Mouse (Mus musculus) layer of hippocampus, adult 9-11 months (tissue): ENCODE results near the gene Apol8.
"Not testable (repeated sequence)": the region's sequence is repeated elsewhere in the genome, so short reads cannot be mapped to it uniquely, and the experiment has no call there.

Experiments used
- DNase-seq: peaks from one replicate; pipeline ENCODE4 v3.0.0; 2022

The Apol8 gene

GRCm38 (mm10) chr15:77748414-77748813 is 8.4 kb downstream of the Apol8 start:
- DNase-seq, result no peak

- no peak for DNase-seq
Measured at GRCm38 (mm10) chr15:77746326-77746725, 10.5 kb downstream of the Apol8 start.

DNA sequence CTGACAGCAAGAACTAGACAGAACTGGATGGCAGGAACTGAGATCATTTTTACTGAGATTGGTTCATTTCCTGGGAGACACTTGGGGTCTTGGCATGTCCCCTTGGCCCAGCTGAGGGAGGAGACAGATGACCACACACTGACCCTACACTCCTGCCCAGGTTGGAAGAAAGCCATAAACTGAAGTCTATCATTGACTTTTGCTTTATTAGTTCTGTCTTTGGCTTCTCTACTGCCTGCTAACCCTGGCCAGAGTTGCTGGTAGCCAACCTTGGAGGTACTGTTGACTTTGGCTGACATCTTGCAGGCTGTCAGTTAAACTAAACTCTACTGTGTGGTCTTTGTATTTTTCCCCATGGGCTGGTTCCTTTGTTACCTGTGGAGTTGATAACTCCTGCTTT is 11.7 kb downstream of the Apol8 start:
- no peak for DNase-seq

DNA sequence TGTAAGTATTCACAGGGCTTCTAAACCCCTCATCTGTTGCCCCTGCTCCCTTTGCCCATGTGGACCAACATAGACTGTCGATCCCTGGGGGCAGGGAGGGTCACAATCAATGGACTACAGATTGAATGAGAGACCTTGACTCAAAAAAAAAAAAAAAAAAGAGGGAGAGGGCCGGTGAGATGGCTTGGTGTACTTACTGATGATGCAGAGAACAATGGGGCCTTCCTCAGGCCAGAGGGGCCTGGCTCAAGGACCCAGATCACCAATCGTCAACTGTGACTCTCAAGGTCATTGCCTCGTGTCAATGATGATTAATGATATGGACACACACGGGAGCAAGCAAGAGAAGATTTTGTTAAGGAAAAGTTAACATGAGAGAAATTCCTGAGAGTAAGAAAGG is 12.2 kb downstream of the Apol8 start:
- no peak for DNase-seq

GRCm38 (mm10) chr15:77741556-77741955 is 15.2 kb downstream of the Apol8 start:
- not testable (repeated sequence) for DNase-seq

GRCm38 (mm10) chr15:77740511-77741297 is 16.1 kb downstream of the Apol8 start:
- DNase-seq, result no peak

DNA sequence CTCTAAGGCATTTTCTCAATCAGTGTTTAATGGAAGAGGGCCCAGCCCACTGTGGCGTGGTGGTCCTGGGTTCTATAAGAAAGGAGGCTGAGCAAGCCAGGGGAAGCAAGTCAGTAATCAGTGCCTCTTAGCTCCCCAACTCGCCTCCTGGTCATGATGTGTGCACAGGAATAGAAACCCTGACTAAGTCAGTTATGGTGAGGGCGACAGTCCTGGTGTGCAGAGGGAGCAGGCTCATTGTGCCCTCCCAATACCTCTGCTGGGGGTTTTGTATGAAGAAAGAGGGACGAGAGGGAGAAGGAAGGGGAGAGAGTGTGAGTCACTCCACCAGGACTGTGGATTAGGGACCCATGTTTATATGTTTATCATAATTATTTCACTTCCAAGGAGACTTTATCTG is 22.9 kb downstream of the Apol8 start:
- not testable (repeated sequence) for DNase-seq

DNA sequence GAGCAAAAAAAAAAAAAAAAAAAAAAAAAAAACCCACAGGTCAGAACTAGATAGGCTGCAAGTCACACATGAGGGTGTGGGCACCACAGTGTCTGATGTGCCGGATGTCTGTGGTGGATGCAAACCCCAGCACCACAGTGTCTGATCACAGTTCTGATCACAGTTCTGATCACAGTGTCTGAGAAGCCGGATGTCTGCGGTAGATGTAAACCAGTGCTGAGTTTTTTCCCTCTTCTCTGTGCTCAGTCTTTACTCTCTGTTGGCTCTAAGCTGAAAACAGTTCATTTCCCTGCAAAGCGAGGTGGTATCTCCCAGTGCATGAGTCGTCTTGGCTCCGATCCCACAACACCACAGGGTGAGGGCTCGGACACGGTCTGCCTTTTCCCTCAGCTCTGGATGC is 23.4 kb downstream of the Apol8 start:
- not testable (repeated sequence) for DNase-seq

DNA sequence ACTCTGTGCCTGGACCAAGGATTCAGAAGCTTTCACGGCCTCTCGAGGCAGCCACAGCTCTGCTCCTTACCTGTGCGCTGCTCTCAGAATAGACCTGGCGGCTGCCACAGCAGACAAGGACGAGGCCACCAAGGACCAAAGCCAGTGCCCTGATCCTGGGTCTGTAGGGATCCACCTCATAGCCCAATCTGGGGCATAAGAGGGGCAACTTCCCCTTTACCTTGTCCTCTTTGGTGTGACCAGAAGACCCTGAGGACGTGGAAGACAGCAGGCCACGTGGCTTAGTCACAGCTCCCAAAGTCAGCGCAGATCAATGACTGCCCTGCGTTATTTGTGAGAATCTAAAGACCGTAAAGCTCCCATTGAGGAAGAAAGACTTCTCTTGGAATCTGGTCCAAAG is 24.0 kb downstream of the Apol8 start:
- DNase-seq, result not testable (repeated sequence)

DNA sequence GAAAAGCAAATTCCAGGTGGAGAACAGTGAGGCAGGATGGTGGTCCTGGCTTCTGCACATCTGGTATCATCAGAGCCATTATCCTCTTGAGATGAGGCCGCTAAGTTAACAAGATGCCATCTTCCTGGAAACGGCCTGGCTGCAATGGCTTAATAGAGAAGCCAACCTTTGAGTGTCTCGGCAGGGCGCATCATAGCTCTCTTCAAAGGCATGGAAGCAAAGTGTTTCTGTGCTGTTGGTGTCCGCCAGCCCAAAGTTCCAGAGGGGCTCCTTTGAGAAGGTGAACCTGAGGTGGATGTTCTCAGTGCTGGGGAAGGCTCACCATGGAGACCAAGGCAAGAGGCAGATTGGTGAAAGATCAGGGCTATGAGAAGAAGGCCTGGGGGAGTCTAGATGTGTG is 25.2 kb downstream of the Apol8 start:
- DNase-seq, result no peak

- not testable (repeated sequence) for DNase-seq
Measured at GRCm38 (mm10) chr15:77728739-77729138, 28.1 kb downstream of the Apol8 start, which contains the start of gene Apol9b. Apol9b (plus strand) TSS chr15:77729039.

DNA sequence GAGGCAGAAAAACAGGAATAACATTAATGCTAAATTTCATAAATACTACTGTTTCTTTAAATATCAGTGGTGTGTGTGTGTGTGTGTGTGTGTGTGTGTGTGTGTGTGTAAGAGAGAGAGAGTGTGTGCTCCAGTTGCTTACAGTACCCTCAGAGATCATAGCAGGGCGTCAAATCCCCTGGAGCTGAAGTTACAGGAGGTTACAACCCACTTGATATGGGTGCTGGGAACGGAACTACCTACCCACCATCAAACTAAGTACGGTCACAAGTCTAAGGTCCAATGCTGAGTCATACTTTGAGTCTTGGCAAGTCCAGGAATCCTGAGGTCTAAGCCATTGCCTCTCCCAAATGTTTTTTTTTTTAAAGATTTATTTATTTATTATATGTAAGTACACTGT is 29.1 kb downstream of the Apol8 start:
- DNase-seq, result not testable (repeated sequence)

DNA sequence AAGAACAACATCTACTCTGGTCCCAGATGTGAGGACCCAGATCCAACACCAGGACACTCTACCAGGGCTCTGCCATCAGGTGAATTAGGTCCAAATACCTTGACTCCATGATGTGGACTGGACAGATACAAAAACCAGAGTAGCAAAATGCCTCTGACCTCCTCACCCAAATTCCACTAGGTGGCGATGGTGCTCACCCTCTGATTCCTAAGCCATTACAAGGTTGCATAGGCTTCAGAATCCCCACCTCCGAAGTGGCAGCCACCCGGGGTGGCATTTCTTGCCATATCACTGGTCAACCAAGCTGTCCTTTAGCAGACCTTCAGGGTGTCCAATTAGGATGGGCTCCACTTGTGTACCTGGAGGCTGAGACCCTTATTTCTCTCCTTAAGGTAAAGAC is 29.7 kb downstream of the Apol8 start:
- not testable (repeated sequence) for DNase-seq

DNA sequence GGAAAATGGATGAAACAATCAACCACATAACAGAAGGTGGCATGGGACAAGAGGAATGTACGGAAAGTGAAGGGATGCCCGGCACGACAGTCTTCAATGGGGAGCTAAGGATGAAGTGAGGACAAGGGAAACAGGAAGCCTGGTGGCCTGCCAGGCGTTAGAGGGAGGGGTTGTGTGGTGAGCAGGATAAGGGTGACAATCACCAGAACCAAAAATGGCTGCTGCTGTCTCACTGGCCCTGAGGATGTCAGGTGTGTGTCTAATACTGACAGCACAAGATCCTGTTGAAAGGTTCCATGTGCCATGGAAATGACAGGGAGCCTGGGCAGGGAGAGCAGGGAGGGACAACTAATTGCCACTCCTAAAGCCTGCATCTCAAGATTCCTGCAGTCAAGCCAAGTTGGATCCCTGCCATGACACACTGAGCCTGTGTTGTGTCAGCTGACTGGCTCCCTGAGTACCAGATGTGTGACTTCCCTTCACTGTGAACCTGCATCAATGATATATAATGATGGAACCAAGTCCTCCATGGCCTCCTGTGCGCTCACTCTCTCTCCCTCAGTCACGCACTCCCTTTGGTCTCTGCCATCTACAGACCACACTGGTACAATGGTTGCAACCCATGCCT is 31.3 kb downstream of the Apol8 start:
- DNase-seq, result not testable (repeated sequence)

DNA sequence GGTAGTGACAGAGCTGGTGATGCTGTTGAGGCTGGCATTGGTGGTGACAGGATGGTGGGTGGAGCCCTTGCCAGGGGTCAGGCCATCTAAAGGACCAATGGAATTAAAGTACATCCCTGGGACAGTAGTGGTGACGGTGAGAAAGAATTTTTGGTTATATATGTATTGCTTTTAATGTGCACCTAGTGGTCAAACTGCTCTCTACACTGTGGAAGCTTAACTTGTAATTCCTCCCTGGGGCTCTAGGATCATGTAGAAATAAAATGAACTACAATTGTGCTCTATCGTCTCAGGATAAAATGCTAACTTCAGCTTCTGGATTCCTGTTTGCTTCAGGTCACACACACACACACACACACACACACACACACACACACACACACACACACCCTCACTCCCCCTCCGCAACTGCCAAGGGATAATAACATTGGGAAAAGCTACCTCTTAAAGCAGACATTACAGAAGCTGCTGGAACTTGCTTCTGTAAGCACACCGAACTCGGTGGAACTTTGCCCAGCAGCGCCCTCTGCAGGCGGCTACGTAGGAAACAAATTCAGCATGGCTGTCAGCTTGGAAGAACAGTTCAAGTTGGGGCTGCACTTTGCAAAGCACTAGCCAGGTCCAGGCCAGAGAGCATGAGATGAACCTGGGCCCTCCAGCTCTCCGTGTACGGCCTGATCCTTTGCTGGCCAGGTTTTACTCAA is 32.4 kb downstream of the Apol8 start:
- DNase-seq, result not testable (repeated sequence)

GRCm38 (mm10) chr15:77721509-77721908 is 35.3 kb downstream of the Apol8 start:
- not testable (repeated sequence) for DNase-seq

DNA sequence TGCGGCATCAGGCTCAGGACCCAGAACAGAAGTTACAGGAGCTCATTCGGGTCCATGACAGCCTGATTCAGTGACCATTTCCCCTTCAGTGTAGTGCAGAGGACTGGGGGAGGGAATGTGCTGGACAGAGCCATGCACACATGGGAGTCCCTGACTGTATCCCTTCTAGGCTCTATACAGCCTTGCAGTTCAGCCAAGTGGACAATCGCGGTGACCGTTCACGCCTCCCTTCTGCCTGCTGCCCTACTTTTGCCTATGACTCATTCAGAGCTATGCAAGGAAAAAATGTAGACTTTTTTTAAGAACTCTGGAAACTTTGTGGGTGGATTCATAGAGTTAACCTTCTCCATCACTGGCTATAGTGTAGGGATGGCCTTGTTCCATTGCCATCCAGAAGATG is 38.6 kb downstream of the Apol8 start:
- DNase-seq, result not testable (repeated sequence)

DNA sequence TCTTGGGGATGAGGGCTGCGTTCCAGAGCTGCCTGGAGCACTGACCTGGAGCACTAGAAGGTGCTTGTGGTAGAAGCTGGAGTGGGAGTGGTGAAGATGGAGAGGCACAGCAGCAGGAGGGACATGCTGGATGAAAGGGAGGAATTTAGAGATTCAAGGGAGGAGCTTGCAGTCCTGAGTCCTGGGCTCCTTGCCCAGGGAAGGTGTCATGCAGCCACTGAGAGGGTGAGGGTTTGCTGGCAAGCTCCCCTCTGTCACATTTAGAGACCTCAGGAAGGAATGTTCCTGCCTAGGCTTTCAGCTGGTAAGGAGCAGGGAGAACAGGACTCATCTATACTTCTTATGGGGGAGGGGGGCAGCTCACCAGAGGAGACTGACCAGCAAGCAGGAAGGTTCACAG is 47.9 kb downstream of the Apol8 start:
- not testable (repeated sequence) for DNase-seq

GRCm38 (mm10) chr15:77705306-77705705 is 51.5 kb downstream of the Apol8 start:
- DNase-seq, result not testable (repeated sequence)

- not testable (repeated sequence) for DNase-seq
Measured at GRCm38 (mm10) chr15:77698656-77699055, 58.1 kb downstream of the Apol8 start, which contains the start of gene Apol7e. Apol7e (plus strand) TSS chr15:77698857.
